Mouse (Mus musculus) heart, embryonic 14.5 days (tissue): ENCODE results near the gene Olfr584. TPM values are rescaled to one million over a fixed set of nuclear protein-coding genes. Genes with fewer than 3 reads are reported as not detected.

Experiments used
- ATAC-seq: fragments of 200-750 bp; cut with Nextera tagmentation; 2 replicates; pipeline ENCODE4 v1.8.0; 2017; ENCODE audit warnings: low read depth, moderate TSS enrichment; ENCODE audit not compliant: insufficient number of reproducible peaks, insufficient read depth, low FRiP score
- H3K27ac ChIP-seq, 2 experiments: fragments of 200-500 bp in 1 of 2; fragments of 300-500 bp in 1 of 2; sonication (generic) in 1 of 2; replicated peaks in 1 of 2; 2 replicates each; pipeline ENCODE4 v1.5.1; 2012 to 2014; ENCODE audit warnings: low read depth in 2 of 2, low read length in 2 of 2, control low read depth in 1 of 2, mild to moderate bottlenecking in 1 of 2, mixed read lengths in 1 of 2; ENCODE audit not compliant: control insufficient read depth in 1 of 2, insufficient read depth in 1 of 2
- H3K27me3 ChIP-seq: fragments of 300-500 bp; sonication (generic); 2 replicates; pipeline ENCODE4 v1.6.1; 2014; ENCODE audit warnings: mild to moderate bottlenecking, low read length, control low read depth; ENCODE audit not compliant: control insufficient read depth, insufficient read depth
- H3K36me3 ChIP-seq: fragments of 300-500 bp; sonication (generic); 2 replicates; pipeline ENCODE4 v1.6.1; 2014; ENCODE audit warnings: mild to moderate bottlenecking, control low read depth, low read length, mixed read lengths; ENCODE audit not compliant: control insufficient read depth, insufficient read depth
- H3K4me1 ChIP-seq, 2 experiments: fragments of 200-500 bp in 1 of 2; fragments of 300-500 bp in 1 of 2; sonication (generic) in 1 of 2; 2 replicates each; pipeline ENCODE4 v1.6.1; 2012 to 2014; ENCODE audit warnings: low read length in 2 of 2, control low read depth in 1 of 2, mixed read lengths in 1 of 2; ENCODE audit not compliant: control insufficient read depth in 2 of 2, insufficient read depth in 2 of 2
- H3K4me2 ChIP-seq: fragments of 300-500 bp; sonication (generic); 2 replicates; pipeline ENCODE4 v1.6.1; 2014; ENCODE audit warnings: mild to moderate bottlenecking, low read length
- H3K4me3 ChIP-seq, 2 experiments: fragments of 200-500 bp in 1 of 2; fragments of 300-500 bp in 1 of 2; sonication (generic) in 1 of 2; 2 replicates each; pipeline ENCODE4 v1.5.1; 2012 to 2014; ENCODE audit warnings: low read length in 2 of 2, mild to moderate bottlenecking in 2 of 2, control low read depth in 1 of 2, low read depth in 1 of 2, moderate library complexity in 1 of 2; ENCODE audit not compliant: control insufficient read depth in 1 of 2, insufficient read depth in 1 of 2
- H3K9ac ChIP-seq: fragments of 300-500 bp; sonication (generic); 2 replicates; pipeline ENCODE4 v1.6.1; 2014; ENCODE audit warnings: mild to moderate bottlenecking, low read length
- H3K9me3 ChIP-seq: fragments of 300-500 bp; sonication (generic); 2 replicates; pipeline ENCODE4 v1.6.1; 2016; ENCODE audit warnings: low read length, control low read depth; ENCODE audit not compliant: control insufficient read depth
- WGBS: fragments of 180-500 bp; shearing (Covaris S2); extraction: QIAGEN DNeasy Blood & Tissue Kit; methylation state at CpG from one replicate; pipeline ENCODE4 v1.1.7; 2014; 5-methylcytosine and 5-hydroxymethylcytosine counted together
- polyA plus RNA-seq: library from polyadenylated mRNA; unstranded; fragments of >200 nt; fragmentation: Nextera tagmentation; extraction: Ambion mirVana; gene quantifications from 2 replicates; pipeline ENCODE4 v1.2.1, GENCODE M21; 2014

Olfr584 gene
- not detected in 2 replicates for polyA plus RNA-seq

GRCm38 (mm10) chr7:103081585-103081984, at the start of gene Olfr584:
Gene Olfr584 (plus strand): TSS chr7:103081885.
- Histone ChIP-seq H3K36me3 (no peaks in the 10 kb centered on the region), H3K9ac (no peak within 1 kb of the TSS), H3K4me2 (no peak within 1 kb of the TSS), H3K4me3 (no peak within 1 kb of the TSS), H3K9me3 (peaks cover 8% of the 10 kb centered on the region; the same call in 1 of the 2 replicates), H3K4me1 (no peaks in the 10 kb centered on the region), H3K27me3 (no peaks in the 10 kb centered on the region), H3K27ac (no peak within 1 kb of the TSS)
- no peak for ATAC-seq
- WGBS: 67% methylated on average over 1 of the region's 1 CpGs

- Histone ChIP-seq H3K4me2 (no peak within 1 kb of the TSS), H3K4me1 (no peaks in the 10 kb centered on the region), H3K9ac (no peak within 1 kb of the TSS), H3K27ac (no peak within 1 kb of the TSS), H3K36me3 (no peaks in the 10 kb centered on the region), H3K9me3 (no peaks in the 10 kb centered on the region), H3K4me3 (no peak within 1 kb of the TSS), H3K27me3 (no peaks in the 10 kb centered on the region)
- ATAC-seq: no peak
These were observed 44.0 kb upstream of the Olfr584 start, which contains the start of gene Olfr582 for GRCm38 (mm10) chr7:103037724-103038123. Gene Olfr582 (plus strand): TSS chr7:103038024.

- H3K27ac ChIP-seq: no peak within 1 kb of the TSS
- no peak within 1 kb of the TSS for H3K4me3 ChIP-seq
- no peaks in the 10 kb centered on the region for H3K36me3 ChIP-seq
- H3K4me2 ChIP-seq: no peak within 1 kb of the TSS
- WGBS: 81% methylated on average over 1 of the region's 1 CpGs
- no peak for ATAC-seq
- H3K9me3 ChIP-seq: no peaks in the 10 kb centered on the region
- H3K9ac ChIP-seq: no peak within 1 kb of the TSS
- no peaks in the 10 kb centered on the region for H3K27me3 ChIP-seq
- no peaks in the 10 kb centered on the region for H3K4me1 ChIP-seq
These were observed 30.7 kb upstream of the Olfr584 start, which contains the start of gene Olfr583 for GRCm38 (mm10) chr7:103051000-103051399. Gene Olfr583 (plus strand): TSS chr7:103051300.

GRCm38 (mm10) chr7:103097420-103097819, 15.7 kb downstream of the Olfr584 start, which contains the start of gene Olfr585:
Gene Olfr585 (plus strand): TSS chr7:103097720.
- no peak within 1 kb of the TSS for H3K9ac ChIP-seq
- no peaks in the 10 kb centered on the region for H3K27me3 ChIP-seq
- H3K27ac ChIP-seq: no peak within 1 kb of the TSS
- H3K36me3 ChIP-seq: no peaks in the 10 kb centered on the region
- WGBS: 85% methylated on average over 1 of the region's 1 CpGs
- no peaks in the 10 kb centered on the region for H3K9me3 ChIP-seq
- no peak for ATAC-seq
- no peak within 1 kb of the TSS for H3K4me3 ChIP-seq
- no peak within 1 kb of the TSS for H3K4me2 ChIP-seq
- no peaks in the 10 kb centered on the region for H3K4me1 ChIP-seq

GRCm38 (mm10) chr7:103119406-103119805, 37.7 kb downstream of the Olfr584 start:
- Histone ChIP-seq H3K27me3 (no peaks in the 10 kb centered on the region), H3K4me1 (no peaks in the 10 kb centered on the region), H3K9ac (no peak overlapping the region), H3K9me3 (no peaks in the 10 kb centered on the region), H3K27ac (no peak overlapping the region), H3K36me3 (no peaks in the 10 kb centered on the region), H3K4me3 (no peak overlapping the region), H3K4me2 (no peak overlapping the region)
- no peak for ATAC-seq
- WGBS: 48% methylated on average over 3 of the region's 3 CpGs

GRCm38 (mm10) chr7:103125538-103125937, 43.9 kb downstream of the Olfr584 start, which contains the start of gene Olfr586:
Gene Olfr586 (minus strand): TSS chr7:103125638.
- no peak for ATAC-seq
- H3K4me3 ChIP-seq: no peak within 1 kb of the TSS

More at GRCm38 (mm10) chr7:103125538-103125937, 43.9 kb downstream of the Olfr584 start, which contains the start of gene Olfr586:
- H3K27ac ChIP-seq: no peak within 1 kb of the TSS
- no peaks in the 10 kb centered on the region for H3K27me3 ChIP-seq
- H3K9ac ChIP-seq: no peak within 1 kb of the TSS
- H3K4me1 ChIP-seq: no peaks in the 10 kb centered on the region
- H3K36me3 ChIP-seq: no peaks in the 10 kb centered on the region
- H3K9me3 ChIP-seq: no peaks in the 10 kb centered on the region
- WGBS: 80% methylated on average over 3 of the region's 3 CpGs
- no peak within 1 kb of the TSS for H3K4me2 ChIP-seq

Other genes with a start within 250 kb of the Olfr584 start
- gene Olfr566, start 223.1 kb upstream of the Olfr584 start, polyA plus RNA-seq: not detected in 2 replicates
- gene Olfr568, start 204.8 kb upstream of the Olfr584 start, polyA plus RNA-seq: not detected in 2 replicates
- gene Olfr569, start 191.0 kb upstream of the Olfr584 start, polyA plus RNA-seq: not detected in 2 replicates
- gene Olfr570, start 187.3 kb upstream of the Olfr584 start, polyA plus RNA-seq: not detected in 2 replicates
- not detected in 2 replicates for gene Olfr571, start 164.3 kb upstream of the Olfr584 start, polyA plus RNA-seq
- not detected in 2 replicates for gene Olfr572, start 157.5 kb upstream of the Olfr584 start, polyA plus RNA-seq
- gene Olfr573-ps1, start 139.3 kb upstream of the Olfr584 start, polyA plus RNA-seq: not detected in 2 replicates
- gene Olfr574, start 133.4 kb upstream of the Olfr584 start, polyA plus RNA-seq: not detected in 2 replicates
- gene Olfr575, start 123.1 kb upstream of the Olfr584 start, polyA plus RNA-seq: not detected in 2 replicates
- not detected in 2 replicates for gene Olfr576, start 119.2 kb upstream of the Olfr584 start, polyA plus RNA-seq
- gene Olfr577, start 105.9 kb upstream of the Olfr584 start, polyA plus RNA-seq: not detected in 2 replicates
- not detected in 2 replicates for gene Olfr578, start 92.6 kb upstream of the Olfr584 start, polyA plus RNA-seq
- not detected in 2 replicates for gene Olfr582, start 43.9 kb upstream of the Olfr584 start, polyA plus RNA-seq
- not detected in 2 replicates for gene Olfr583, start 30.6 kb upstream of the Olfr584 start, polyA plus RNA-seq
- gene Olfr585, start 15.8 kb downstream of the Olfr584 start, polyA plus RNA-seq: not detected in 2 replicates
- gene Olfr586, start 43.8 kb downstream of the Olfr584 start, polyA plus RNA-seq: not detected in 2 replicates
- not detected in 2 replicates for gene Olfr588-ps1, start 59.0 kb downstream of the Olfr584 start, polyA plus RNA-seq
- not detected in 2 replicates for gene Olfr589, start 74.5 kb downstream of the Olfr584 start, polyA plus RNA-seq
- not detected in 2 replicates for gene Olfr591, start 96.5 kb downstream of the Olfr584 start, polyA plus RNA-seq
- gene Olfr592, start 102.9 kb downstream of the Olfr584 start, polyA plus RNA-seq: not detected in 2 replicates
- not detected in 2 replicates for gene Olfr593, start 130.0 kb downstream of the Olfr584 start, polyA plus RNA-seq
- not detected in 2 replicates for gene Olfr594, start 135.1 kb downstream of the Olfr584 start, polyA plus RNA-seq
- not detected in 2 replicates for gene Usp17ld, start 170.6 kb downstream of the Olfr584 start, polyA plus RNA-seq
- gene Olfr596, start 223.8 kb downstream of the Olfr584 start, polyA plus RNA-seq: not detected in 2 replicates
- not detected in 2 replicates for gene Olfr597, start 234.4 kb downstream of the Olfr584 start, polyA plus RNA-seq
- gene Olfr598, start 241.7 kb downstream of the Olfr584 start, polyA plus RNA-seq: not detected in 2 replicates